Mouse (Mus musculus) bone marrow macrophage, adult 2 months (primary cell): ENCODE measurements at regions not wholly inside any gene's neighbourhood (a gene's known extent, or its start where the extent isn't known, plus 50 kb on each side); places are given as distances from the start of the nearest gene placed in this dataset.

ENCODE experiments used
- CTCF ChIP-seq: IDR thresholded peaks from 2 replicates; pipeline ENCODE4 v1.5.1; 2012; ENCODE audit warnings: low read depth, mild to moderate bottlenecking, low read length, moderate library complexity
- POLR2A ChIP-seq: IDR thresholded peaks from 2 replicates; pipeline ENCODE4 v1.6.1; 2012; ENCODE audit warnings: mild to moderate bottlenecking, low read depth, low read length, borderline replicate concordance

DNA sequence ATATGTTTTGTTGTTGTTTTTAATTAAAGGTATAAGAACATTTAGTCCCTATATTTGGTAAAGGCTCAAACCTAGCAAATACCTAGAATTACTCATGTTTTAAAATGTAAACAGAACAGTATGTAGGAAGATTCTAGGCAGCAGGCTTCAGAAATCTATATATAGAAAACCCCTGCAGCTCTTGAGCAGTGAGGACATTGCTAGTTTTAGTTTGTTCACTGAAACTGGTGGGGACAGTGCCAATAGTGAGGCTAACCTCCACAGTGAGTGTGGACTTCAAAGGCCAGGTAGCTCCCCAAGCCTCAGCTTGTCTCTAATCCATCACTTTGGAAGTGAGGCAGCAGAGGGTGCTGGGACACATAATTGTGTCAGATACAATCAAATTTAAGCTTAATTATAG lies 2645.7 kb downstream of the 9330182O14Rik start:
- TF ChIP-seq POLR2A: no peak
- TF ChIP-seq CTCF: no peak
